Mouse (Mus musculus) frontal cortex, postnatal 14 days (tissue): Measurements from ENCODE around the gene Naa30.

Experiments
- DNase-seq, 2 experiments: peaks; one replicate each; pipeline ENCODE4 v3.0.0; 2022; ENCODE audit warnings: low spot score in 2 of 2

Naa30 gene

DNA sequence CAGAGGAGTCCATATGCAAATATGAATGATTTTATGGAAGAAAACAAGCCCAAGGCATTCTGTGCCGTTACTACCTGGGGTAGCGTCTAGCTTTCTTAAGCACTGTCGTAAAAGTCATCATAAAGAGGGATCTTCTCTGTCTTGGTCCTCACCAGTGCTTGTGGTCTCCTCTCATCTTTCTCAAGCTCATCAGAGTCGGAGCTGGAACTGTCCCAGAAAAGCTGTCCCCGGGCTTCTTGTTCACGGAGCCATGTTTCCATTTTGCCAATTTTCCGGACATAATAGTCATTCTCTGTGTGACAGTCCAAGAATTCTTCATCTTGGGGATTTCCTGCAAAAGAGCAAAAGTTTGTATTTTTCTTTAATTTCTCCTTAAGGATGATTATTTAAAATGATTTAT, 54.4 kb downstream of the Naa30 start:
- DNase-seq, result no peak

DNA sequence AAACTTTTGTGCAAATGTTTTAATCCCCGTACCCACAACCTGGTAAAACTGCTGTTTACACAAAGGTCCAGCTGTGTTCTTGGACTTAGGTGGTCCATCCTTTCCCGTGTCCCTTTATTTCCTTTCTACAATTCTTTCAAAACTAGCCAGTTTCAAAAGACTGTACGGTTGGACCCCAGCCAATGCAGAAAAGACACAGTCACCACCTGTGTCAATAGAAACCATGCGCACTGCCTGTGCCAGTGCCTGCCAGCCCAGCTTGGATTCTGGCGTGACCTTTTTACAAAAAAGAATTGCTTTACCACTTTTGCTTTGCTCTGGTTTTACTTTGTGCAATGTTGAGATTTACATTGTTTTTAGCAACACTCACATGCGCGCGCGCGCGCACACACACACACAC, 55.0 kb downstream of the Naa30 start:
- no peak for DNase-seq

DNA sequence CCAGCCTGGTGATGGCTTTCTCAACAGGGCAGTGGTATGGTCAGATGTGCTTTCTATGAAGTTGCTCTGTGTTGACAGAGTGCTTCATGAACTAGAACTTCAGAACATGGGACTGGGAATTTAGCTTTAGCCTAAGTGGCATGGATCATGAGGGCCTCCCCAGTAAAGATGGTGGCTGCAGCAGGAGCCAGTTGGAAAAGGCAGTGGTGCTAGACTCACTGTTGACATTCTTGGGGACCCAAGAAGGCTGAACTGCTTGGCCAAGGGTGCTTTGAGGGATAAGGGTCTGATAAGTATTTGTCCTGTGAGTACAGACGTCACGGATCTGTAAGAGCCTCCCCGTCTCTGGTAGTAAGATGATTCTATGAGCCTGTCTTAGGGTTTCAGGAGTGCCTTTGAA, 59.8 kb downstream of the Naa30 start:
- no peak for DNase-seq

DNA sequence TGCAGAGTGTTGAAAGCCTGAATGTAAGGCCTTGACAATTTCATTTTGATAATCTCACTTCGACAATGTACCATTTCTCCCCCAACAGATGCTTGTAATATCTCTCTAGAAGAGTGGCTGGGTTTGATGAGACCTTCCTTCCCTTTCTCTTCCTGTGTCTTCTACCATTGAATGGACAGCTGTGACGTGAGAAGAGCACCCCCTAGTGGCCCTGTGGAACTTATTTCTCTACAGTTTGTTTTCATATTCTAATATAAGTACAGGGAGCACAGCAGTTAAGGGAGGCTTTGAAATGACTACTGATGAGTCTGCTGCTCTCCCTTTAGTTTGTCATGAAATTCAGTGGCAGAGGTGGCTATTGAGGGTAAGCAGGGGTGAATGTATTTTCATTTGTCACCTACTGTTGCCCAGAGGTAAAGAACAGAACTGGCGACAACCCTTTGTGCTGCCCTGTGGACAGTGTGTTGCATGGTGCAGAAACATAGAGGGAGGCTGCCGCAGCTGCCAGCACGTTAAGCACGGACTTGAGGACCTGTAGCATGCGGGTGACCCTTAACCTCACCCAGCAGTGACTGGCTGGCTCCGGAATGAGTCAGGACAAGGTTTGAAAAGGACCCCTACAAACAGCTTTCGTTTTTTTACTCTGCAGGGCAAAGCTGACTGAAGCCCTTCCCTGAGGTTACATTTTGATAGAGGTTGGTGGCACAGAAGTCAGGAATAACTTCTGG, 62.9 kb downstream of the Naa30 start:
- DNase-seq, result no peak

DNA sequence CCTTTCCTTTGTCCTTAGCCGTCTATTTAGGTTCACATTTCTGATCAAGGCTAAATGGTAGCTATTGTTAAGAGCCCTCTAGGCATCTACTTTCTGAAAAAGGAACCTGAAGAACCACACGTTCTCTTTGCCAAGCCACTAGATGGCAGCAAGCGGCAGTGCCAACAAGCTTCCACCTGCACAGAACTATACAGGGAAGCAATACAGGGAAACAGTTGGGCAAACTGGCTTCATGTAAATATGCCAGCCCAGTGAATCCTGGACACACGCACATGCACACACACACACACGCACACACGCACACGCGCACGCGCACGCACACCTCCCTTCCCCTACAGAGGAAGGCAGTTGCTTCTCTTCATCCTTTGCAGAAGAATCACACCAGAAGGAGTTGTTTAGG, 66.2 kb downstream of the Naa30 start:
- DNase-seq, result peak; percentile 39 to 56
